Mouse (Mus musculus): Measurements from ENCODE around the gene Gm3194. TPM values are rescaled to one million over a fixed set of nuclear protein-coding genes. Genes with fewer than 3 reads are reported as not detected.
"Not testable (repeated sequence)": the region's sequence is repeated elsewhere in the genome, so short reads cannot be mapped to it uniquely, and the experiment has no call there.

Gene Gm3194
- 0.21 TPM in 1 of 2 replicates, not detected in the other for polyA plus RNA-seq (2014; fragmentation: Nextera tagmentation; extraction: Ambion mirVana)

- not testable (repeated sequence) for ATAC-seq (replicated peaks; ENCODE audit: low FRiP score); H3K4me1 ChIP-seq (replicated peaks; ENCODE audit: control insufficient read depth, insufficient read depth, low read length); H3K4me3 ChIP-seq (ENCODE audit: low read depth, low read length); H3K27me3 ChIP-seq (replicated peaks; ENCODE audit: control insufficient read depth, insufficient read depth, low read length); H3K9ac ChIP-seq (ENCODE audit: low read depth, low read length); H3K27ac ChIP-seq (ENCODE audit: low read depth, low read length); H3K4me2 ChIP-seq; H3K9me3 ChIP-seq (ENCODE audit: control insufficient read depth, low read length); DNase-seq (ENCODE audit: low spot score); H3K36me3 ChIP-seq (ENCODE audit: control insufficient read depth, insufficient read depth, low read length)
- WGBS = no CpG with 5 or more reads among the region's 3 CpGs
Observed at GRCm38 (mm10) chr14:5455367-5455766, at the start of gene Gm3194. Gm3194 (minus strand) TSS chr14:5455467.

GRCm38 (mm10) chr14:5501374-5501773 lies 46.1 kb upstream of the Gm3194 start, which contains the start of gene Gm3488:
Gm3488 (plus strand) TSS chr14:5501674.
- H3K36me3 ChIP-seq (ENCODE audit: control insufficient read depth, insufficient read depth, low read length); H3K27ac ChIP-seq (ENCODE audit: low read depth, low read length); H3K4me2 ChIP-seq; H3K27me3 ChIP-seq (replicated peaks; ENCODE audit: control insufficient read depth, insufficient read depth, low read length); ATAC-seq (replicated peaks; ENCODE audit: low FRiP score); DNase-seq (ENCODE audit: low spot score); H3K4me3 ChIP-seq (ENCODE audit: low read depth, low read length); H3K9me3 ChIP-seq (ENCODE audit: control insufficient read depth, low read length); H3K4me1 ChIP-seq (replicated peaks; ENCODE audit: control insufficient read depth, insufficient read depth, low read length); H3K9ac ChIP-seq (ENCODE audit: low read depth, low read length): not testable (repeated sequence)
- WGBS = no CpG with 5 or more reads among the region's 35 CpGs

- not testable (repeated sequence) for H3K4me3 ChIP-seq (ENCODE audit: low read depth, low read length); H3K4me2 ChIP-seq; H3K27me3 ChIP-seq (replicated peaks; ENCODE audit: control insufficient read depth, insufficient read depth, low read length); H3K27ac ChIP-seq (ENCODE audit: low read depth, low read length); H3K9me3 ChIP-seq (ENCODE audit: control insufficient read depth, low read length); H3K9ac ChIP-seq (ENCODE audit: low read depth, low read length); ATAC-seq (replicated peaks; ENCODE audit: low FRiP score); H3K36me3 ChIP-seq (ENCODE audit: control insufficient read depth, insufficient read depth, low read length); DNase-seq (ENCODE audit: low spot score); H3K4me1 ChIP-seq (replicated peaks; ENCODE audit: control insufficient read depth, insufficient read depth, low read length)
- 56% methylated on average over 4 of the region's 5 CpGs for WGBS
Observed at GRCm38 (mm10) chr14:5483907-5484306, 28.6 kb upstream of the Gm3194 start, which contains the start of gene Gm3187. Gm3187 (plus strand) TSS chr14:5484207.

GRCm38 (mm10) chr14:5477730-5478129 lies 22.5 kb upstream of the Gm3194 start, which contains the start of gene Gm8246:
Gm8246 (minus strand) TSS chr14:5477830.
- not testable (repeated sequence) for ATAC-seq (replicated peaks; ENCODE audit: low FRiP score); DNase-seq (ENCODE audit: low spot score); H3K9me3 ChIP-seq (ENCODE audit: control insufficient read depth, low read length); H3K36me3 ChIP-seq (ENCODE audit: control insufficient read depth, insufficient read depth, low read length); H3K4me2 ChIP-seq; H3K4me1 ChIP-seq (replicated peaks; ENCODE audit: control insufficient read depth, insufficient read depth, low read length); H3K27me3 ChIP-seq (replicated peaks; ENCODE audit: control insufficient read depth, insufficient read depth, low read length); H3K27ac ChIP-seq (ENCODE audit: low read depth, low read length); H3K4me3 ChIP-seq (ENCODE audit: low read depth, low read length); H3K9ac ChIP-seq (ENCODE audit: low read depth, low read length)
- WGBS = no CpG with 5 or more reads among the region's 3 CpGs

GRCm38 (mm10) chr14:5460469-5460868 lies 5.2 kb upstream of the Gm3194 start:
- not testable (repeated sequence) for H3K9ac ChIP-seq (ENCODE audit: low read depth, low read length); H3K4me2 ChIP-seq; H3K4me3 ChIP-seq (ENCODE audit: low read depth, low read length); ATAC-seq (replicated peaks; ENCODE audit: low FRiP score); H3K27ac ChIP-seq (ENCODE audit: low read depth, low read length); H3K27me3 ChIP-seq (replicated peaks; ENCODE audit: control insufficient read depth, insufficient read depth, low read length); DNase-seq (ENCODE audit: low spot score); H3K4me1 ChIP-seq (replicated peaks; ENCODE audit: control insufficient read depth, insufficient read depth, low read length); H3K36me3 ChIP-seq (ENCODE audit: control insufficient read depth, insufficient read depth, low read length); H3K9me3 ChIP-seq (ENCODE audit: control insufficient read depth, low read length)
- WGBS = no CpG with 5 or more reads among the region's 19 CpGs

GRCm38 (mm10) chr14:5388949-5389348 lies 66.3 kb downstream of the Gm3194 start, which contains the start of gene Gm3500:
Gm3500 (minus strand) TSS chr14:5389049.
- H3K4me3 ChIP-seq (ENCODE audit: low read depth, low read length); H3K4me2 ChIP-seq; H3K36me3 ChIP-seq (ENCODE audit: control insufficient read depth, insufficient read depth, low read length); H3K27me3 ChIP-seq (replicated peaks; ENCODE audit: control insufficient read depth, insufficient read depth, low read length); ATAC-seq (replicated peaks; ENCODE audit: low FRiP score); DNase-seq (ENCODE audit: low spot score); H3K9ac ChIP-seq (ENCODE audit: low read depth, low read length); H3K9me3 ChIP-seq (ENCODE audit: control insufficient read depth, low read length); H3K27ac ChIP-seq (ENCODE audit: low read depth, low read length); H3K4me1 ChIP-seq (replicated peaks; ENCODE audit: control insufficient read depth, insufficient read depth, low read length): not testable (repeated sequence)
- no CpG with 5 or more reads among the region's 37 CpGs for WGBS

Other genes with a start within 250 kb of the Gm3194 start
- gene Gm3526, start 194.9 kb downstream of the Gm3194 start, polyA plus RNA-seq (2014; fragmentation: Nextera tagmentation; extraction: Ambion mirVana) = not detected in 2 replicates
- not detected in 2 replicates for gene Gm3542, start 120.5 kb downstream of the Gm3194 start, polyA plus RNA-seq (2014; fragmentation: Nextera tagmentation; extraction: Ambion mirVana)
- 0.09 TPM in 1 of 2 replicates, not detected in the other for gene Gm3500, start 66.4 kb downstream of the Gm3194 start, polyA plus RNA-seq (2014; fragmentation: Nextera tagmentation; extraction: Ambion mirVana)
- gene Gm8246, start 22.4 kb upstream of the Gm3194 start, polyA plus RNA-seq (2014; fragmentation: Nextera tagmentation; extraction: Ambion mirVana) = not detected in 2 replicates
- not detected in 2 replicates for gene Gm3187, start 28.7 kb upstream of the Gm3194 start, polyA plus RNA-seq (2014; fragmentation: Nextera tagmentation; extraction: Ambion mirVana)
- gene Gm3488, start 46.2 kb upstream of the Gm3194 start, polyA plus RNA-seq (2014; fragmentation: Nextera tagmentation; extraction: Ambion mirVana) = 0.16 and 0.18 TPM in 2 replicates
- not detected in 2 replicates for gene Gm3532, start 83.0 kb upstream of the Gm3194 start, polyA plus RNA-seq (2014; fragmentation: Nextera tagmentation; extraction: Ambion mirVana)
- not detected in 2 replicates for gene Gm8265, start 177.6 kb upstream of the Gm3194 start, polyA plus RNA-seq (2014; fragmentation: Nextera tagmentation; extraction: Ambion mirVana)
- gene Gm9603, start 232.0 kb upstream of the Gm3194 start, polyA plus RNA-seq (2014; fragmentation: Nextera tagmentation; extraction: Ambion mirVana) = not detected in 2 replicates

Data from liver, embryonic 11.5 days (tissue).